Mouse (Mus musculus): ENCODE measurements around the gene Lrrk1.

DNA sequence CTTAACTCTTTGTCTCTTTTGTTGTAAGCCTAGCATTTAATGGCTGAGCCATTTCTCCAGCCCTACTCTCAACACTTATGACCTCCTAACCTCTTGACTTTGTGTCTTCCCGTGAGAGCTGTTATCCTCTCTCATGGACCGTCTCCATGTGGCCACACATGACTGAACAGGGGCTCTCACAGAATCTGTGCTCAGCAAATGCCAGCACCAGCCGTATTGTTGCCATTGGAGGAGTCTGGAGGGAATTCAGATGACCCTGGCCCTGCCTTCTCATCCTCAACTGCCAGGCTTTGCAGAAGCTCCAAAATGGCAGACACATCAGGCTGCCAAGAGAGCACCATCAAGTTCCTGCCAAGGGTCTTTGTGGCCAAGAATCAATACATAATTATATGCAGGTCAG, 9.1 kb upstream of the Lrrk1 start:
- TF ChIP-seq TAL1 (conservative IDR thresholded peaks at IDR 0.05; ENCODE audit: low read depth, low read length), result no peak
- TF ChIP-seq CTCF (IDR thresholded peaks at IDR 0.05; ENCODE audit: low read depth, low read length), result no peak
- TF ChIP-seq GATA1 (IDR thresholded peaks at IDR 0.05; ENCODE audit: borderline replicate concordance, low read length), result no peak

Data from G1E (cell line).